Mouse (Mus musculus): Measurements from ENCODE around the gene Efhc1. TPM values are rescaled to one million over a fixed set of nuclear protein-coding genes. Genes with fewer than 3 reads are reported as not detected.

The Efhc1 gene
- polyA plus RNA-seq, 1 experiment: not detected

GRCm38 (mm10) chr1:20984103-20984502, 32.7 kb downstream of the Efhc1 start:
- TF ChIP-seq GATA1 (IDR thresholded peaks at IDR 0.05; ENCODE audit: borderline replicate concordance, low read length): no peak
- TF ChIP-seq FLI1 (IDR thresholded peaks at IDR 0.05; ENCODE audit: low read length): no peak
- no peaks in the 10 kb centered on the region for H3K9me3 ChIP-seq
- H3K4me1 ChIP-seq: peaks cover 11% of the 10 kb centered on the region
- no peaks in the 10 kb centered on the region for H3K27me3 ChIP-seq (replicated peaks)
- H3K36me3 ChIP-seq (replicated peaks; ENCODE audit: low read length): no peaks in the 10 kb centered on the region
- no peak overlapping the region for H3K4me3 ChIP-seq (replicated peaks)

- no peak overlapping the region for H3K4me3 ChIP-seq (replicated peaks)
- H3K27me3 ChIP-seq (replicated peaks): no peaks in the 10 kb centered on the region
- H3K9me3 ChIP-seq: no peaks in the 10 kb centered on the region
- peaks cover 11% of the 10 kb centered on the region for H3K4me1 ChIP-seq
- TF ChIP-seq GATA1 (IDR thresholded peaks at IDR 0.05; ENCODE audit: borderline replicate concordance, low read length) (no peak), FLI1 (IDR thresholded peaks at IDR 0.05; ENCODE audit: low read length) (no peak)
- no peaks in the 10 kb centered on the region for H3K36me3 ChIP-seq (replicated peaks; ENCODE audit: low read length)
These were observed 33.2 kb downstream of the Efhc1 start for GRCm38 (mm10) chr1:20984582-20984981.

GRCm38 (mm10) chr1:20986378-20987056, 35.1 kb downstream of the Efhc1 start:
- Histone ChIP-seq H3K36me3 (replicated peaks; ENCODE audit: low read length) (no peaks in the 10 kb centered on the region), H3K27me3 (replicated peaks) (no peaks in the 10 kb centered on the region)
- TF ChIP-seq GATA1 (IDR thresholded peaks at IDR 0.05; ENCODE audit: borderline replicate concordance, low read length) (no peak), FLI1 (IDR thresholded peaks at IDR 0.05; ENCODE audit: low read length) (no peak)

GRCm38 (mm10) chr1:20989461-20990083, 38.1 kb downstream of the Efhc1 start:
- H3K36me3 ChIP-seq (replicated peaks; ENCODE audit: low read length): no peaks in the 10 kb centered on the region
- H3K4me1 ChIP-seq: peaks cover 15% of the 10 kb centered on the region
- H3K9me3 ChIP-seq: peaks cover 8% of the 10 kb centered on the region
- TF ChIP-seq GATA1 (IDR thresholded peaks at IDR 0.05; ENCODE audit: borderline replicate concordance, low read length) (no peak), FLI1 (IDR thresholded peaks at IDR 0.05; ENCODE audit: low read length) (no peak)
- H3K4me3 ChIP-seq (replicated peaks): no peak overlapping the region
- no peaks in the 10 kb centered on the region for H3K27me3 ChIP-seq (replicated peaks)

More at GRCm38 (mm10) chr1:20986378-20987056, 35.1 kb downstream of the Efhc1 start:
- peaks cover 9% of the 10 kb centered on the region for H3K4me1 ChIP-seq
- H3K4me3 ChIP-seq (replicated peaks): no peak overlapping the region
- no peaks in the 10 kb centered on the region for H3K9me3 ChIP-seq

- no peak overlapping the region for H3K4me3 ChIP-seq (replicated peaks)
- H3K36me3 ChIP-seq (replicated peaks; ENCODE audit: low read length): no peaks in the 10 kb centered on the region
- no peaks in the 10 kb centered on the region for H3K27me3 ChIP-seq (replicated peaks)
- peaks cover 21% of the 10 kb centered on the region for H3K4me1 ChIP-seq
- TF ChIP-seq GATA1 (IDR thresholded peaks at IDR 0.05; ENCODE audit: borderline replicate concordance, low read length) (no peak), FLI1 (IDR thresholded peaks at IDR 0.05; ENCODE audit: low read length) (no peak)
- peaks cover 8% of the 10 kb centered on the region for H3K9me3 ChIP-seq
These were observed 42.3 kb downstream of the Efhc1 start for GRCm38 (mm10) chr1:20993690-20994089.

GRCm38 (mm10) chr1:20994338-20994737, 42.9 kb downstream of the Efhc1 start:
- Histone ChIP-seq H3K4me3 (replicated peaks) (no peak overlapping the region), H3K4me1 (peaks cover 21% of the 10 kb centered on the region), H3K9me3 (peaks cover 8% of the 10 kb centered on the region), H3K27me3 (replicated peaks) (no peaks in the 10 kb centered on the region), H3K36me3 (replicated peaks; ENCODE audit: low read length) (no peaks in the 10 kb centered on the region)
- TF ChIP-seq FLI1 (IDR thresholded peaks at IDR 0.05; ENCODE audit: low read length) (no peak), GATA1 (IDR thresholded peaks at IDR 0.05; ENCODE audit: borderline replicate concordance, low read length) (no peak)

- Histone ChIP-seq H3K9me3 (peaks cover 8% of the 10 kb centered on the region), H3K36me3 (replicated peaks; ENCODE audit: low read length) (peaks cover 7% of the 10 kb centered on the region), H3K4me1 (peaks cover 21% of the 10 kb centered on the region), H3K4me3 (replicated peaks) (no peak overlapping the region), H3K27me3 (replicated peaks) (no peaks in the 10 kb centered on the region)
- no peak for TF ChIP-seq FLI1 (IDR thresholded peaks at IDR 0.05; ENCODE audit: low read length)
- no peak for TF ChIP-seq GATA1 (IDR thresholded peaks at IDR 0.05; ENCODE audit: borderline replicate concordance, low read length)
These were observed 44.0 kb downstream of the Efhc1 start for GRCm38 (mm10) chr1:20995331-20995986.

GRCm38 (mm10) chr1:20996603-20997327, 45.3 kb downstream of the Efhc1 start:
- Histone ChIP-seq H3K4me1 (peaks cover 21% of the 10 kb centered on the region), H3K4me3 (replicated peaks) (no peak overlapping the region), H3K36me3 (replicated peaks; ENCODE audit: low read length) (peaks cover 15% of the 10 kb centered on the region), H3K9me3 (peaks cover 8% of the 10 kb centered on the region), H3K27me3 (replicated peaks) (no peaks in the 10 kb centered on the region)
- TF ChIP-seq GATA1 (IDR thresholded peaks at IDR 0.05; ENCODE audit: borderline replicate concordance, low read length) (no peak), FLI1 (IDR thresholded peaks at IDR 0.05; ENCODE audit: low read length) (no peak)

GRCm38 (mm10) chr1:20997328-20997689, 45.9 kb downstream of the Efhc1 start:
- peaks cover 8% of the 10 kb centered on the region for H3K9me3 ChIP-seq
- peaks cover 16% of the 10 kb centered on the region for H3K36me3 ChIP-seq (replicated peaks; ENCODE audit: low read length)
- H3K4me1 ChIP-seq: peaks cover 22% of the 10 kb centered on the region
- no peak for TF ChIP-seq GATA1 (IDR thresholded peaks at IDR 0.05; ENCODE audit: borderline replicate concordance, low read length)
- TF ChIP-seq FLI1 (IDR thresholded peaks at IDR 0.05; ENCODE audit: low read length): no peak
- H3K4me3 ChIP-seq (replicated peaks): no peak overlapping the region
- H3K27me3 ChIP-seq (replicated peaks): no peaks in the 10 kb centered on the region
